Mouse (Mus musculus) limb, embryonic 14.5 days (tissue): ENCODE results near the gene Slc39a9. TPM values are rescaled to one million over a fixed set of nuclear protein-coding genes. Genes with fewer than 3 reads are reported as not detected.

ENCODE experiments used
- ATAC-seq: fragments of 200-750 bp; cut with Nextera tagmentation; 2 replicates; pipeline ENCODE4 v1.8.0; 2017; ENCODE audit warnings: low read depth, moderate number of reproducible peaks, moderate TSS enrichment; ENCODE audit not compliant: low FRiP score
- DNase-seq: peaks from one replicate; pipeline ENCODE4 v3.0.0-alpha.2; 2015; ENCODE audit warnings: low spot score
- H3K27ac ChIP-seq: fragments of 300-500 bp; sonication (generic); replicated peaks from 2 replicates; pipeline ENCODE4 v1.5.1; 2014; ENCODE audit warnings: low read depth, mild to moderate bottlenecking, low read length, moderate library complexity, mixed read lengths
- H3K27me3 ChIP-seq: fragments of 300-500 bp; sonication (generic); 2 replicates; pipeline ENCODE4 v1.6.1; 2014; ENCODE audit warnings: low read length, mixed read lengths; ENCODE audit not compliant: control insufficient read depth, insufficient read depth
- H3K36me3 ChIP-seq: fragments of 300-500 bp; sonication (generic); 2 replicates; pipeline ENCODE4 v1.6.1; 2014; ENCODE audit warnings: mild to moderate bottlenecking, low read length, moderate library complexity, mixed read lengths; ENCODE audit not compliant: control insufficient read depth, insufficient read depth
- H3K4me1 ChIP-seq: fragments of 300-500 bp; sonication (generic); 2 replicates; pipeline ENCODE4 v1.6.1; 2014; ENCODE audit warnings: antibody characterized with exemption, low read length, mixed read lengths; ENCODE audit not compliant: control insufficient read depth, insufficient read depth
- H3K4me2 ChIP-seq: fragments of 300-500 bp; sonication (generic); replicated peaks from 2 replicates; pipeline ENCODE4 v1.6.1; 2014; ENCODE audit warnings: low read depth, mild to moderate bottlenecking, low read length, moderate library complexity; ENCODE audit not compliant: severe bottlenecking
- H3K4me3 ChIP-seq: fragments of 300-500 bp; sonication (generic); replicated peaks from 2 replicates; pipeline ENCODE4 v1.5.1; 2014; ENCODE audit warnings: low read length
- H3K9ac ChIP-seq: fragments of 300-500 bp; sonication (generic); 2 replicates; pipeline ENCODE4 v1.6.1; 2014; ENCODE audit warnings: mild to moderate bottlenecking, low read depth, low read length, moderate library complexity; ENCODE audit not compliant: severe bottlenecking
- H3K9me3 ChIP-seq: fragments of 300-500 bp; sonication (generic); 2 replicates; pipeline ENCODE4 v1.6.1; 2016; ENCODE audit warnings: low read length; ENCODE audit not compliant: control insufficient read depth
- POLR2A ChIP-seq: fragments of 200-500 bp; IDR thresholded peaks from 2 replicates; pipeline ENCODE4 v1.8.0; 2012; ENCODE audit warnings: inconsistent platforms, mild to moderate bottlenecking, moderate library complexity, borderline replicate concordance; ENCODE audit not compliant: insufficient read depth, insufficient read length; ENCODE audit errors: extremely low read depth
- WGBS: fragments of 180-500 bp; shearing (Covaris S2); extraction: QIAGEN DNeasy Blood & Tissue Kit; methylation state at CpG from one replicate; pipeline ENCODE4 v1.1.7; 2014; 5-methylcytosine and 5-hydroxymethylcytosine counted together
- polyA plus RNA-seq, 2 experiments: library from polyadenylated mRNA; depleted of rRNA in 1 of 2; stranded (reverse) in 1 of 2; unstranded in 1 of 2; fragments of >200 nt; fragmentation: Nextera tagmentation in 1 of 2; extraction: Ambion mirVana in 1 of 2; gene quantifications; 2 replicates each; pipeline versions ENCODE4 v1.2.1 to v1.2.3; 2012 to 2014

Slc39a9 gene
- polyA plus RNA-seq (2012; rRNA removed) (29.1 and 40.6 TPM in 2 replicates), polyA plus RNA-seq (2014; fragmentation: Nextera tagmentation; extraction: Ambion mirVana) (26.9 and 28.0 TPM in 2 replicates)

- H3K27ac ChIP-seq: peak within 1 kb of the TSS; percentile 94
- peak; percentile 96 for ATAC-seq
Observed at GRCm38 (mm10) chr12:80643693-80644505, at the start of gene Slc39a9, which contains the start of gene Erh. Gene Slc39a9, plus strand, starts transcription at chr12:80643883. Gene Erh, minus strand, starts transcription at chr12:80644341.

GRCm38 (mm10) chr12:80594141-80594540 is 49.5 kb upstream of the Slc39a9 start:
- Histone ChIP-seq H3K9ac (no peak overlapping the region), H3K9me3 (no peaks in the 10 kb centered on the region), H3K4me1 (no peaks in the 10 kb centered on the region), H3K36me3 (no peaks in the 10 kb centered on the region), H3K27me3 (no peaks in the 10 kb centered on the region), H3K27ac (no peak overlapping the region), H3K4me2 (no peak overlapping the region), H3K4me3 (no peak overlapping the region)
- no peak for ATAC-seq
- no peak for DNase-seq
- no peak for TF ChIP-seq POLR2A
- 77% methylated on average over 4 of the region's 4 CpGs for WGBS

More at GRCm38 (mm10) chr12:80643693-80644505, at the start of gene Slc39a9, which contains the start of gene Erh:
- under 1% methylated on average over 49 of the region's 50 CpGs for WGBS
- peak; percentile 59; the same call in 1 of the 2 replicates for TF ChIP-seq POLR2A
- no peaks in the 10 kb centered on the region for H3K9me3 ChIP-seq
- H3K9ac ChIP-seq: peak within 1 kb of the TSS; percentile 96
- DNase-seq: peak; percentile 94
- peaks cover 32% of the 10 kb centered on the region for H3K36me3 ChIP-seq
- peak within 1 kb of the TSS; percentile 81 for H3K4me2 ChIP-seq
- H3K27me3 ChIP-seq: no peaks in the 10 kb centered on the region
- H3K4me3 ChIP-seq: peak within 1 kb of the TSS; percentile 97
- H3K4me1 ChIP-seq: peaks cover 29% of the 10 kb centered on the region

GRCm38 (mm10) chr12:80594781-80595180 is 48.9 kb upstream of the Slc39a9 start:
- no peaks in the 10 kb centered on the region for H3K36me3 ChIP-seq
- no peak overlapping the region for H3K4me2 ChIP-seq
- TF ChIP-seq POLR2A: no peak
- H3K4me3 ChIP-seq: no peak overlapping the region
- no peaks in the 10 kb centered on the region for H3K4me1 ChIP-seq
- no peaks in the 10 kb centered on the region for H3K27me3 ChIP-seq
- WGBS: 78% methylated on average over 4 of the region's 4 CpGs
- DNase-seq: no peak
- H3K9ac ChIP-seq: no peak overlapping the region
- no peak overlapping the region for H3K27ac ChIP-seq
- H3K9me3 ChIP-seq: no peaks in the 10 kb centered on the region
- ATAC-seq: no peak

- no peak for TF ChIP-seq POLR2A
- H3K4me3 ChIP-seq: no peak overlapping the region
- H3K9ac ChIP-seq: no peak overlapping the region
Observed at GRCm38 (mm10) chr12:80595566-80595965, 48.1 kb upstream of the Slc39a9 start.

GRCm38 (mm10) chr12:80595968-80596367 is 47.7 kb upstream of the Slc39a9 start:
- H3K9me3 ChIP-seq: no peaks in the 10 kb centered on the region
- H3K27ac ChIP-seq: no peak overlapping the region
- TF ChIP-seq POLR2A: no peak
- no peaks in the 10 kb centered on the region for H3K4me1 ChIP-seq
- 84% methylated on average over 4 of the region's 4 CpGs for WGBS
- H3K36me3 ChIP-seq: no peaks in the 10 kb centered on the region
- H3K4me2 ChIP-seq: no peak overlapping the region
- H3K4me3 ChIP-seq: no peak overlapping the region
- no peaks in the 10 kb centered on the region for H3K27me3 ChIP-seq
- DNase-seq (no peak), ATAC-seq (no peak)
- H3K9ac ChIP-seq: no peak overlapping the region

More at GRCm38 (mm10) chr12:80595566-80595965, 48.1 kb upstream of the Slc39a9 start:
- no peaks in the 10 kb centered on the region for H3K9me3 ChIP-seq
- H3K27ac ChIP-seq: no peak overlapping the region
- ATAC-seq (no peak), DNase-seq (no peak)
- H3K27me3 ChIP-seq: no peaks in the 10 kb centered on the region
- no peaks in the 10 kb centered on the region for H3K4me1 ChIP-seq
- WGBS: 89% methylated on average over 4 of the region's 4 CpGs
- no peak overlapping the region for H3K4me2 ChIP-seq
- H3K36me3 ChIP-seq: no peaks in the 10 kb centered on the region
